Mouse (Mus musculus) heart, postnatal 0 days (tissue): ENCODE results near the gene Tufm. TPM values are rescaled to one million over a fixed set of nuclear protein-coding genes. Genes with fewer than 3 reads are reported as not detected.
A peak's percentile ranks its signal among the peaks of the same experiment; 100 is the strongest.

Source experiments
- ATAC-seq: fragments of 200-750 bp; cut with Nextera tagmentation; 2 replicates; pipeline ENCODE4 v1.8.0; 2017; ENCODE audit warnings: low read depth, moderate number of reproducible peaks, moderate library complexity; ENCODE audit not compliant: insufficient read depth
- DNase-seq: peaks from one replicate; pipeline ENCODE4 v3.0.0-alpha.2; 2016; ENCODE audit warnings: low spot score
- H3K27ac ChIP-seq: fragments of 300-500 bp; sonication (generic); 2 replicates; pipeline ENCODE4 v1.5.1; 2014; ENCODE audit warnings: low read depth, mild to moderate bottlenecking
- H3K27me3 ChIP-seq: fragments of 300-500 bp; sonication (generic); 2 replicates; pipeline ENCODE4 v1.6.1; 2014; ENCODE audit warnings: low read length, mixed read lengths; ENCODE audit not compliant: control insufficient read depth, insufficient read depth
- H3K36me3 ChIP-seq: fragments of 300-500 bp; sonication (generic); replicated peaks from 2 replicates; pipeline ENCODE4 v1.6.1; 2014; ENCODE audit warnings: low read length, mixed read lengths; ENCODE audit not compliant: control insufficient read depth, insufficient read depth
- H3K4me1 ChIP-seq: fragments of 300-500 bp; sonication (generic); 2 replicates; pipeline ENCODE4 v1.6.1; 2014; ENCODE audit warnings: antibody characterized with exemption; ENCODE audit not compliant: control insufficient read depth, insufficient read depth
- H3K4me2 ChIP-seq: fragments of 300-500 bp; sonication (generic); 2 replicates; pipeline ENCODE4 v1.6.1; 2014; ENCODE audit warnings: low read depth, mild to moderate bottlenecking, low read length, moderate library complexity
- H3K4me3 ChIP-seq: fragments of 300-500 bp; sonication (generic); 2 replicates; pipeline ENCODE4 v1.5.1; 2014; ENCODE audit warnings: low read depth, low read length
- H3K9ac ChIP-seq: fragments of 300-500 bp; sonication (generic); replicated peaks from 2 replicates; pipeline ENCODE4 v1.6.1; 2014; ENCODE audit warnings: low read depth, low read length, mixed read lengths
- H3K9me3 ChIP-seq: fragments of 300-500 bp; sonication (generic); replicated peaks from 2 replicates; pipeline ENCODE4 v1.6.1; 2016; ENCODE audit warnings: low read length; ENCODE audit not compliant: control insufficient read depth
- CTCF ChIP-seq: IDR thresholded peaks from 2 replicates; pipeline ENCODE4 v1.5.1; 2016; ENCODE audit warnings: antibody characterized with exemption, control low read depth, low read depth
- EP300 ChIP-seq: IDR thresholded peaks from 2 replicates; pipeline ENCODE4 v1.6.1; 2016; ENCODE audit warnings: antibody characterized with exemption, low read depth
- WGBS: fragments of 180-500 bp; shearing (Covaris S2); extraction: QIAGEN DNeasy Blood & Tissue Kit; methylation state at CpG from one replicate; pipeline ENCODE4 v1.1.7; 2014; 5-methylcytosine and 5-hydroxymethylcytosine counted together
- polyA plus RNA-seq: library from polyadenylated mRNA; unstranded; fragments of >200 nt; fragmentation: Nextera tagmentation; extraction: Ambion mirVana; gene quantifications from 2 replicates; pipeline ENCODE4 v1.2.1, GENCODE M21; 2015
- total RNA-seq: library from RNA; depleted of rRNA; stranded (reverse); fragments of >200 nt; gene quantifications from 2 replicates; pipeline ENCODE4 v1.2.3, GENCODE M21; 2014; ENCODE audit warnings: low replicate concordance

Tufm gene
- total and polyA plus RNA-seq, 2 experiments from 2014 or later: 151 to 205 TPM

DNA sequence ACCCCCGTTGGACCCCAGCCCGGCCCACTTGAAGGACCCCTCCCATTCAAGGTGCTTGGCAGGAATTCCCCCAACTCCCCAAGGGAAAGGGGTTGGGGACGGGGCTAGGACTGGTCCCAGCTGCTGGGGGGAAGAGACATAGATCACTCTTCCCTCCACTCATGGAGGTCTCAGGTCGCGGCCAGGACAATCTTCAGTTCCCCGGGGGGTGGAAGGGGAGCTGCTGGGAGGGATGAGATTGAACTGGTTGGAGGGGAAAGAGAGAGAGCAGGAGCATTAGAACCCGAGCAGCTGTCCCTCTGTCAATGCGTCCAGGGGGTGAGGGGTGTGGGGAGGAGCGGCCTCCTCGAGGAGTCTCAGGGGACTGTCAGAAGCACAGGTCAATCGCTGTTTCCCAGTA, 4.8 kb downstream of the Tufm start:
- ATAC-seq (no peak), DNase-seq (no peak)
- no peak overlapping the region for H3K27ac ChIP-seq
- H3K9ac ChIP-seq: no peak overlapping the region
- H3K36me3 ChIP-seq: peaks cover 78% of the 10 kb centered on the region
- no peak overlapping the region for H3K4me2 ChIP-seq
- no peak overlapping the region for H3K4me3 ChIP-seq
- H3K9me3 ChIP-seq: no peaks in the 10 kb centered on the region
- TF ChIP-seq CTCF (no peak), EP300 (no peak)
- H3K4me1 ChIP-seq: peaks cover 6% of the 10 kb centered on the region; the same call in 1 of the 2 replicates
- no peaks in the 10 kb centered on the region for H3K27me3 ChIP-seq
- WGBS: 46% methylated on average over 11 of the region's 11 CpGs

DNA sequence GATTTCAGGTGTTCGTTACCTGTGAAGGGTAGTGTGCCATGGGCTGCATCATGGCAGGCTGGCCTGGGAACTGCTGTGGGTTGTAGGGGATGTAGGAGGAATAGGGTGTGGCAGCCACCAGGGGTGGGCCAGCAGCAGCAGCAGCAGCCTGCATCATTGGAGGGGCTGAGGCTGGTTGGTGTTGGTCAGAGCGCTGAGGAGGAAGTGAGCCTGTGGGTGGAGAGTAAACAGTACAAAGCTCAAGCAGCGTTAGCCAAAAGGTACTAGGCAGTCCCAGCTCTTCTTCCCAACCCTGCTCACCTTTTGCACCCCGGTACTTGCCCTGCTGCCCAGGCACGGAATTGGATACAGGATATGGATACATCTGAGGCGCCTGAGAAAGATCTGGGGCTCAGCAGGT, 7.0 kb downstream of the Tufm start:
- WGBS: 86% methylated on average over 6 of the region's 6 CpGs
- Histone ChIP-seq H3K4me2 (no peak overlapping the region), H3K9ac (no peak overlapping the region), H3K27ac (no peak overlapping the region), H3K9me3 (no peaks in the 10 kb centered on the region), H3K36me3 (peaks cover 97% of the 10 kb centered on the region), H3K4me3 (no peak overlapping the region), H3K4me1 (no peaks in the 10 kb centered on the region), H3K27me3 (no peaks in the 10 kb centered on the region)
- no peak for ATAC-seq
- DNase-seq: no peak
- no peak for TF ChIP-seq EP300
- TF ChIP-seq CTCF: no peak

GRCm38 (mm10) chr7:126496475-126496874, 9.3 kb downstream of the Tufm start:
- no peak overlapping the region for H3K4me2 ChIP-seq
- 86% methylated on average over 5 of the region's 5 CpGs for WGBS
- H3K36me3 ChIP-seq: peaks cover 98% of the 10 kb centered on the region
- H3K9me3 ChIP-seq: no peaks in the 10 kb centered on the region
- no peaks in the 10 kb centered on the region for H3K27me3 ChIP-seq
- no peak overlapping the region for H3K9ac ChIP-seq
- peaks cover 6% of the 10 kb centered on the region; the same call in 1 of the 2 replicates for H3K4me1 ChIP-seq
- DNase-seq (no peak), ATAC-seq (no peak)
- no peak overlapping the region for H3K4me3 ChIP-seq
- TF ChIP-seq EP300: no peak
- no peak for TF ChIP-seq CTCF
- H3K27ac ChIP-seq: no peak overlapping the region

DNA sequence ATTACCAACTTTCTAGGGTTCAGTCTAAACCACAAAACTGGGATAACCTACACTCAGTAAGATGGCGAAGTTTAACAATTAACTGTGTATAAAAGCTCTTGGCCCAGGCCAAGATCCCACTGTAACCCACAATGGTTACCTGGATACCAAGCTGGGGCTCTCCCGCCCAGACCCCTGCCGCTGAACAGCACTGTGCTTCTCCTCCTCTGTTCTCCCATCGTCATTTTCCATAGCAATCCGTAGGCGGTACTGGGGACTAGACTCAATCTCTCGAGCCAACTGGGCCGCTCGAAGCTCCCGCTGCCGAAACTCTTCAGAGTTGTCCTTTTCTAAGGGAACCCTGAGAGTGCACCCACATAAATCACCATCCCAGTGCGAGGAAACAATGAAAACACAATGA, 10.8 kb downstream of the Tufm start:
- ATAC-seq (no peak), DNase-seq (no peak)
- Histone ChIP-seq H3K27me3 (no peaks in the 10 kb centered on the region), H3K4me1 (peaks cover 8% of the 10 kb centered on the region; the same call in 1 of the 2 replicates), H3K4me3 (no peak overlapping the region), H3K4me2 (no peak overlapping the region), H3K36me3 (peaks cover 83% of the 10 kb centered on the region), H3K27ac (no peak overlapping the region), H3K9ac (no peak overlapping the region), H3K9me3 (no peaks in the 10 kb centered on the region)
- no peak for TF ChIP-seq CTCF
- no peak for TF ChIP-seq EP300
- WGBS: 93% methylated on average over 12 of the region's 12 CpGs

DNA sequence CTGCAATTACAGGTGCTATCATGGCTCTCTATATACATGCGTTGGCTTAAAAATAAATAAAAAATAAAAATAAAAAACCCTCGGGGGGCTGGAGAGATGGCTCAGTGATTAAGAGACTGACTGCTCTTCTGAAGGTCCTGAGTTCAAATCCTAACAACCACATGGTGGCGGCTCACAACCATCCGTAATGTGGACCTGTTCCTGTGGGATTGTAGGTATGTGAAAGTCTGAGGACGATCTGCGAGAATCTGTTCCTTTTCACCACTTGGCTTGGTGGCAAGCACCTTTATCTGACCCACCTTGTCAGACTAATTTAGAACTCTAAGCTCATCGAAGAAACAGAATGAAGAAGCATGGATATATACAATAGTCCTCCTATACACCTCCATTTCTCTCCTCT, 12.3 kb downstream of the Tufm start:
- peaks cover 68% of the 10 kb centered on the region for H3K36me3 ChIP-seq

DNA sequence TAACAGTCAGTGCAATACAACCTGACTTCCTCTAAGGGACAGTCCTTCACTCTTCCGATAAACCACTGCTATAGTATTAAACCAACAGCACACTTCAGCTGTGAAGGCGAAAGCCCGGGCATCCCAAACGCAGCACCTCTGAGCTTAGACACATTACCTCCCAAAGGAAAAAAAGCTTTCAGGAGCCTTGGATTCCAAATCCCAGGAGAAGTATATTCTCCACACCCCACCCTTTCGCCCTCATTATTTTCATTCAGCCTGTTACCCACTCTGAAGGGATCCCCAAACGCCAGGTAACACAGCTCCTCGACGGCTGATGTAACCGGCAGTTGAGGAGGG, 14.5 kb downstream of the Tufm start:
- TF ChIP-seq CTCF: no peak
- no peak for TF ChIP-seq EP300
- peak overlapping the region; percentile 93 for H3K4me2 ChIP-seq
- DNase-seq (no peak), ATAC-seq (no peak)
- H3K36me3 ChIP-seq: peaks cover 46% of the 10 kb centered on the region
- no peaks in the 10 kb centered on the region for H3K9me3 ChIP-seq
- H3K4me1 ChIP-seq: peaks cover 8% of the 10 kb centered on the region; the same call in 1 of the 2 replicates
- H3K4me3 ChIP-seq: peak overlapping the region; percentile 92
- 3% methylated on average over 9 of the region's 9 CpGs for WGBS
- H3K27ac ChIP-seq: peak overlapping the region; percentile 99
- peak overlapping the region; percentile 98 for H3K9ac ChIP-seq
- no peaks in the 10 kb centered on the region for H3K27me3 ChIP-seq

More for the DNA sequence above, 12.3 kb downstream of the Tufm start:
- ATAC-seq (no peak), DNase-seq (no peak)
- Histone ChIP-seq H3K27ac (no peak overlapping the region), H3K4me1 (peaks cover 8% of the 10 kb centered on the region; the same call in 1 of the 2 replicates), H3K9ac (no peak overlapping the region), H3K4me2 (no peak overlapping the region), H3K4me3 (no peak overlapping the region), H3K9me3 (no peaks in the 10 kb centered on the region), H3K27me3 (no peaks in the 10 kb centered on the region)
- 88% methylated on average over 7 of the region's 7 CpGs for WGBS
- TF ChIP-seq EP300 (no peak), CTCF (no peak)
